Mouse (Mus musculus) midbrain, embryonic 12.5 days (tissue): ENCODE data around the gene Klf7. TPM values are rescaled to one million over a fixed set of nuclear protein-coding genes. Genes with fewer than 3 reads are reported as not detected.

ENCODE experiments used
- ATAC-seq: fragments of 200-750 bp; cut with Nextera tagmentation; 2 replicates; pipeline ENCODE4 v1.8.0; 2017; ENCODE audit warnings: low read depth, moderate TSS enrichment, moderate library complexity; ENCODE audit not compliant: low FRiP score
- H3K27ac ChIP-seq: fragments of 300-500 bp; sonication (generic); replicated peaks from 2 replicates; pipeline ENCODE4 v1.5.1; 2016; ENCODE audit warnings: mild to moderate bottlenecking
- H3K27me3 ChIP-seq: fragments of 300-500 bp; sonication (generic); 2 replicates; pipeline ENCODE4 v1.6.1; 2016; ENCODE audit warnings: mild to moderate bottlenecking
- H3K36me3 ChIP-seq: fragments of 300-500 bp; sonication (generic); 2 replicates; pipeline ENCODE4 v1.6.1; 2016
- H3K4me1 ChIP-seq: fragments of 300-500 bp; sonication (generic); 2 replicates; pipeline ENCODE4 v1.6.1; 2016
- H3K4me2 ChIP-seq: fragments of 300-500 bp; sonication (generic); replicated peaks from 2 replicates; pipeline ENCODE4 v1.6.1; 2016; ENCODE audit warnings: mild to moderate bottlenecking, moderate library complexity
- H3K4me3 ChIP-seq: fragments of 300-500 bp; sonication (generic); 2 replicates; pipeline ENCODE4 v1.5.1; 2016; ENCODE audit warnings: mild to moderate bottlenecking
- H3K9ac ChIP-seq: fragments of 300-500 bp; sonication (generic); replicated peaks from 2 replicates; pipeline ENCODE4 v1.6.1; 2016; ENCODE audit warnings: mild to moderate bottlenecking, moderate library complexity
- H3K9me3 ChIP-seq: fragments of 300-500 bp; sonication (generic); 2 replicates; pipeline ENCODE4 v1.6.1; 2016; ENCODE audit warnings: mild to moderate bottlenecking
- WGBS: fragments of 180-500 bp; shearing (Covaris S2); methylation state at CpG from one replicate; pipeline ENCODE4 v1.1.7; 2016; 5-methylcytosine and 5-hydroxymethylcytosine counted together
- polyA plus RNA-seq: library from polyadenylated mRNA; unstranded; fragments of >200 nt; fragmentation: Nextera tagmentation; extraction: Ambion mirVana; gene quantifications from 2 replicates; pipeline ENCODE4 v1.2.1, GENCODE M21; 2016

Gene Klf7
- polyA plus RNA-seq, 1 experiment from 2014 or later = 40.8 TPM

DNA sequence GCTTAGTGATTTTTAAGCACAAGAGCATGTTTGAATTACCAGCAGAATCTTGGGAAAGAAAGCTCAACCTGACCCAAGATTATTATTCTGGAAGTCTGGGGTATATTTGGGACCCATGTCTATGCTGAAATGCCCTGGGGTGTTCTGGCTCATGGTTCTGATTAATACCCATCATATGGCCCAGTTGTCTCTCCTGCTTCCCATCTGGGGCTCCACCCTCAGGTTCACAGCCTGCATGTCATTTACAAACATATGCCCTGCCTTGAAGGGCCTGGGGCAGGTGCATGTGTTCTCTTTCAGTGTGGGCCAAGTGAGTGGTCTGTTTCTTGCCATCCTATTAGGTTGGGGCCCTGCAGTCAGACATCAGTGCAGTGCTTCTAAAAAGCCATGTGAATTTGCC, 114.1 kb downstream of the Klf7 start:
- H3K36me3 ChIP-seq = no peaks in the 10 kb centered on the region
- peaks cover 15% of the 10 kb centered on the region; the same call in 1 of the 2 replicates for H3K4me1 ChIP-seq
- no peak overlapping the region for H3K4me3 ChIP-seq
- no peaks in the 10 kb centered on the region; the same call in 1 of the 2 replicates for H3K27me3 ChIP-seq
- no peaks in the 10 kb centered on the region for H3K9me3 ChIP-seq
- H3K4me2 ChIP-seq = no peak overlapping the region
- H3K9ac ChIP-seq = no peak overlapping the region
- H3K27ac ChIP-seq = no peak overlapping the region
- ATAC-seq = no peak

GRCm38 (mm10) chr1:64005194-64005593, 116.9 kb downstream of the Klf7 start:
- ATAC-seq = no peak
- Histone ChIP-seq H3K4me2 (no peak overlapping the region), H3K4me3 (no peak overlapping the region), H3K9ac (no peak overlapping the region), H3K27me3 (no peaks in the 10 kb centered on the region; the same call in 1 of the 2 replicates), H3K27ac (no peak overlapping the region), H3K36me3 (no peaks in the 10 kb centered on the region), H3K9me3 (no peaks in the 10 kb centered on the region), H3K4me1 (peaks cover 15% of the 10 kb centered on the region; the same call in 1 of the 2 replicates)
- 84% methylated on average over 2 of the region's 2 CpGs for WGBS

- H3K4me2 ChIP-seq = no peak overlapping the region
- 29% methylated on average over 9 of the region's 9 CpGs for WGBS
- 0 out of 2 replicates have a peak, but pooled peaks have one; percentile 19 for ATAC-seq
Measured at GRCm38 (mm10) chr1:64003525-64004291, 118.4 kb downstream of the Klf7 start.

DNA sequence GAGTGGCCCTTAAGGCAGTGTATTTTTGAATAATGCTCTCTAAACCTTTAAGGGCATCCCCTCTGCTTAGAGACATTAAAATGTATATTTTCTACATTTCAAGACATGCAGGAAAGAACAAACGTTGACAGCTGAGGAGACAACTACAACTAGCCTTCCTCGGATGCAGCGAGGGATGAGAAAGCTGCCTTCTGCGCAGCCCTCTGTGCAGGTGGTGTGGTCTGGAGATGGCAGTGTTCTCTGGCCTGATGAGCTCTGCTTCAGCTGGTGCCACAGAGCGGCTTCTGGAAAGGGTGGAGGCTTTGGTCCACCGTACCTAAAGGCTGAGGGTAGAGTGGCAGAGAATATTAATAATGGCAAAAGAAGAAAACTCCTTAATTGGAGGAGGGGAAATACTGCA, 120.0 kb downstream of the Klf7 start:
- H3K4me3 ChIP-seq = no peak overlapping the region
- H3K27me3 ChIP-seq = no peaks in the 10 kb centered on the region; the same call in 1 of the 2 replicates
- no peak overlapping the region for H3K9ac ChIP-seq
- 93% methylated on average over 6 of the region's 6 CpGs for WGBS
- ATAC-seq = no peak
- H3K27ac ChIP-seq = no peak overlapping the region
- H3K4me2 ChIP-seq = no peak overlapping the region
- peaks cover 12% of the 10 kb centered on the region; the same call in 1 of the 2 replicates for H3K4me1 ChIP-seq
- no peaks in the 10 kb centered on the region for H3K36me3 ChIP-seq
- no peaks in the 10 kb centered on the region for H3K9me3 ChIP-seq

More at GRCm38 (mm10) chr1:64003525-64004291, 118.4 kb downstream of the Klf7 start:
- H3K27me3 ChIP-seq = no peaks in the 10 kb centered on the region; the same call in 1 of the 2 replicates
- H3K27ac ChIP-seq = 0 out of 2 replicates have a peak overlapping the region, but pooled peaks have one; percentile 20
- H3K4me1 ChIP-seq = peaks cover 15% of the 10 kb centered on the region; the same call in 1 of the 2 replicates
- H3K9me3 ChIP-seq = no peaks in the 10 kb centered on the region
- no peak overlapping the region for H3K9ac ChIP-seq
- no peak overlapping the region for H3K4me3 ChIP-seq
- H3K36me3 ChIP-seq = no peaks in the 10 kb centered on the region

- H3K4me2 ChIP-seq = no peak overlapping the region
- ATAC-seq = no peak
- no peaks in the 10 kb centered on the region for H3K9me3 ChIP-seq
- H3K4me3 ChIP-seq = no peak overlapping the region
- H3K27me3 ChIP-seq = no peaks in the 10 kb centered on the region; the same call in 1 of the 2 replicates
- no peaks in the 10 kb centered on the region for H3K36me3 ChIP-seq
- H3K4me1 ChIP-seq = peaks cover 15% of the 10 kb centered on the region
- H3K27ac ChIP-seq = no peak overlapping the region
- WGBS = 85% methylated on average over 2 of the region's 2 CpGs
- H3K9ac ChIP-seq = no peak overlapping the region
Measured at GRCm38 (mm10) chr1:64000597-64000996, 121.5 kb downstream of the Klf7 start.

- no peak for ATAC-seq
- no peaks in the 10 kb centered on the region for H3K36me3 ChIP-seq
Measured at GRCm38 (mm10) chr1:63999481-63999880, 122.6 kb downstream of the Klf7 start.

DNA sequence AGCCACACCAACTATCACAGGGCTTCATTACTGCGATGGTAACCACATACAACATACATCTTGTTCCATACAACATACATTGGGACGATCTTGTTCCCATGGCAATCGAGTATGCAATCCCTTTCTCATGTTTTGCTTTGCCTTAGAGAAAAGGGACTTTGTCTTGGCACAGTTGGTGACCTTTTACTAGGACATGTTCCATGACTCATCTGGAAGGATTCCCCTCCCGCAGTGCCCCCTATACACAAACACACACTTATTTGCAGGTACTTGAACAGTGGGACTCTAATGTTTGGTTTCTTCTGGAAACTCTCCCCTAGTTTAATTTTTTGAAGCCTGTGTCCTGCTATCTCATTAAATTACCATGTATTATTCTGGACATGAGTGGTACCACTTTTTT, 123.2 kb downstream of the Klf7 start:
- 82% methylated on average over 4 of the region's 4 CpGs for WGBS
- ATAC-seq = no peak
- H3K27ac ChIP-seq = no peak overlapping the region

More at GRCm38 (mm10) chr1:63999481-63999880, 122.6 kb downstream of the Klf7 start:
- Histone ChIP-seq H3K27me3 (no peaks in the 10 kb centered on the region), H3K4me1 (peaks cover 26% of the 10 kb centered on the region), H3K9me3 (no peaks in the 10 kb centered on the region), H3K4me3 (no peak overlapping the region), H3K4me2 (no peak overlapping the region), H3K27ac (no peak overlapping the region), H3K9ac (no peak overlapping the region)
- WGBS = 91% methylated on average over 8 of the region's 8 CpGs

GRCm38 (mm10) chr1:63998139-63998538, 123.9 kb downstream of the Klf7 start:
- 69% methylated on average over 2 of the region's 2 CpGs for WGBS
- no peak overlapping the region for H3K27ac ChIP-seq

More for the DNA sequence above, 123.2 kb downstream of the Klf7 start:
- Histone ChIP-seq H3K4me3 (no peak overlapping the region), H3K9ac (no peak overlapping the region), H3K4me1 (peaks cover 29% of the 10 kb centered on the region), H3K27me3 (no peaks in the 10 kb centered on the region), H3K36me3 (no peaks in the 10 kb centered on the region), H3K9me3 (no peaks in the 10 kb centered on the region), H3K4me2 (no peak overlapping the region)

DNA sequence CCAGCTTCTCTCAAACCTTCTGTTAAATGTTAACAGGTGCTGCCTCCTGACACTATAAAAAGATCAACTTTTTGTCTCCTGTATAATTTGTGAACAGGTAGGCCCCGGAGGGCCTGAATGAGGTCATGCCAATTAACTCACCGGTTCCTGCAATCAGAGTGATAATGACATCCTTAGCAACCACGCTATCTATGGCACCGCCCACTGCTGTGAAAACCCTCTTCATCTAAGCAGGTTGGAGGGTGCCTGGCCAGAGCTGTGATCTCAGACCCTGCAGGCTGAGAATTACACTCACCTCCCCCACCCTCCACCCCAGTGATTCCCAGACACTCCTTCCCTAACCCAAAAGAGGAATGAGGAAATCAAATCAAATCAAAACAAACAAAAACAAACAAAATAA, 126.3 kb downstream of the Klf7 start:
- H3K27ac ChIP-seq = no peak overlapping the region
- H3K36me3 ChIP-seq = no peaks in the 10 kb centered on the region
- H3K27me3 ChIP-seq = peaks cover 2% of the 10 kb centered on the region; the same call in 1 of the 2 replicates
- H3K4me2 ChIP-seq = no peak overlapping the region
- WGBS = 45% methylated on average over 4 of the region's 4 CpGs
- no peak overlapping the region for H3K9ac ChIP-seq
- peaks cover 25% of the 10 kb centered on the region for H3K4me1 ChIP-seq
- ATAC-seq = no peak
- H3K9me3 ChIP-seq = no peaks in the 10 kb centered on the region
- no peak overlapping the region for H3K4me3 ChIP-seq

More at GRCm38 (mm10) chr1:63998139-63998538, 123.9 kb downstream of the Klf7 start:
- H3K27me3 ChIP-seq = no peaks in the 10 kb centered on the region
- no peak overlapping the region for H3K4me2 ChIP-seq
- no peaks in the 10 kb centered on the region for H3K36me3 ChIP-seq
- H3K9ac ChIP-seq = no peak overlapping the region
- no peak overlapping the region for H3K4me3 ChIP-seq
- H3K9me3 ChIP-seq = no peaks in the 10 kb centered on the region
- no peak for ATAC-seq
- peaks cover 27% of the 10 kb centered on the region for H3K4me1 ChIP-seq

DNA sequence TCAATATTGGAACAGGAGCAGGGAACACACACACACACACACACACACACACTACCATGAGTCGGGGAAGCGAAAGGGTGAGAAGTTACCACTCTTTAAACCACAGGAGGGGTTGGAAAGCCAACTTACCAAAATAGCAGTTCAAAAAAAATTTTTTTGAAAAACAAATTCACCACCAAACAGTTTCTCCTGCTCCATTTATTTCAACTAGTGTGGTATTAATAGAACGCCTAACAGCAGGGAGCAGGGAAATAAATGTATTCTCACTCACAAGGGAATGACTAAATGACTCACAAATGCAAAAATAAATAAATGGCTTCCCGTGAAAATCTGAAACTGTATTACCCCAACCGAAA, 127.0 kb downstream of the Klf7 start:
- H3K4me1 ChIP-seq = peaks cover 25% of the 10 kb centered on the region
- H3K4me2 ChIP-seq = no peak overlapping the region
- no peak for ATAC-seq
- H3K4me3 ChIP-seq = no peak overlapping the region
- peaks cover 8% of the 10 kb centered on the region for H3K27me3 ChIP-seq
- H3K36me3 ChIP-seq = no peaks in the 10 kb centered on the region
- H3K27ac ChIP-seq = peak overlapping the region; percentile 72
- H3K9ac ChIP-seq = no peak overlapping the region
- WGBS = 71% methylated on average over 5 of the region's 5 CpGs
- H3K9me3 ChIP-seq = no peaks in the 10 kb centered on the region

GRCm38 (mm10) chr1:63994248-63995136, 127.6 kb downstream of the Klf7 start:
- ATAC-seq = peak; percentile 88
- Histone ChIP-seq H3K9me3 (no peaks in the 10 kb centered on the region), H3K4me1 (peaks cover 25% of the 10 kb centered on the region), H3K4me2 (peak overlapping the region; percentile 24), H3K27ac (peak overlapping the region; percentile 72), H3K9ac (no peak overlapping the region), H3K4me3 (no peak overlapping the region), H3K27me3 (peaks cover 8% of the 10 kb centered on the region), H3K36me3 (no peaks in the 10 kb centered on the region)
- 17% methylated on average over 19 of the region's 19 CpGs for WGBS

GRCm38 (mm10) chr1:63992506-63992905, 129.6 kb downstream of the Klf7 start:
- no peak overlapping the region for H3K4me2 ChIP-seq
- H3K9ac ChIP-seq = no peak overlapping the region
- H3K4me1 ChIP-seq = peaks cover 34% of the 10 kb centered on the region
- no peaks in the 10 kb centered on the region for H3K9me3 ChIP-seq
- peaks cover 8% of the 10 kb centered on the region for H3K27me3 ChIP-seq
- no peak overlapping the region for H3K27ac ChIP-seq
- no peak overlapping the region for H3K4me3 ChIP-seq
- 85% methylated on average over 5 of the region's 5 CpGs for WGBS
- H3K36me3 ChIP-seq = no peaks in the 10 kb centered on the region
- ATAC-seq = no peak
